Mouse (Mus musculus) embryonic fibroblast, embryonic 13.5 days (primary cell): ENCODE results near the gene Mb.

ENCODE experiments used
- CTCF ChIP-seq: IDR thresholded peaks from 2 replicates; pipeline ENCODE4 v1.5.1; 2011; ENCODE audit warnings: mild to moderate bottlenecking, control low read depth, low read length, moderate library complexity, borderline replicate concordance; ENCODE audit not compliant: insufficient read depth
- POLR2A ChIP-seq: IDR thresholded peaks from 2 replicates; pipeline ENCODE4 v1.6.1; 2011; ENCODE audit warnings: low read depth, mild to moderate bottlenecking, control low read depth, low read length, moderate library complexity

DNA sequence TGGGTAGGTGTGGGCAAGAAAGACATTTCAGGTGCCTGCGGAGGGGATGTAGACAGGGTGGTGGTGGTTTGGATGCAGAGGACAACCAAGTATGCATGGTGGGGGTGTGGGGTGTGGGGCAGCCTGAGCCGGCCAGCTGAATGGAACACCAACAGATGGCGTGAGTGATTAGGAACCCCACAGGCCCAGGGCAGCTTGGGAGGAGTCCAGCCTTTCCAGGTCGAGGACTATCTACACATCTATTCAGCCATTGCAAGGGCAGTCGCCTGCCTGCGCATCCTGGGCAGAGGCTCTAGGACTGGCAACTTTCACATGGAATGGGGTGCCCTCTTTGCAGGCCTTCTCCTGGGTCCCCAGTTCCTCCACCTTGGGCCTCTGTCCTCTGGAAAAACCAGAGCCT is 15.9 kb downstream of the Mb start:
- no peak for TF ChIP-seq POLR2A
- TF ChIP-seq CTCF, result no peak
